Mouse (Mus musculus) G1E-ER4 (cell line): ENCODE data around the gene Crybb3. TPM values are rescaled to one million over a fixed set of nuclear protein-coding genes. Genes with fewer than 3 reads are reported as not detected.

ENCODE experiments used
- GATA1 ChIP-seq: IDR thresholded peaks from one replicate; pipeline ENCODE4 v1.8.0; 2012; ENCODE audit warnings: low read length, inconsistent platforms
- polyA plus RNA-seq: library from polyadenylated mRNA; stranded (reverse); fragments of >175 nt; gene quantifications from 2 replicates; pipeline ENCODE4 v1.2.3, GENCODE M21; 2012

Gene Crybb3
- not detected in 2 replicates for polyA plus RNA-seq

GRCm38 (mm10) chr5:113081439-113081838, at the start of gene Crybb3:
TSS of gene Crybb3 (minus strand) at chr5:113081584.
- TF ChIP-seq GATA1: no peak

GRCm38 (mm10) chr5:113128426-113128825, 47.0 kb upstream of the Crybb3 start:
- TF ChIP-seq GATA1: no peak

GRCm38 (mm10) chr5:113126476-113126875, 45.1 kb upstream of the Crybb3 start:
- TF ChIP-seq GATA1: no peak

DNA sequence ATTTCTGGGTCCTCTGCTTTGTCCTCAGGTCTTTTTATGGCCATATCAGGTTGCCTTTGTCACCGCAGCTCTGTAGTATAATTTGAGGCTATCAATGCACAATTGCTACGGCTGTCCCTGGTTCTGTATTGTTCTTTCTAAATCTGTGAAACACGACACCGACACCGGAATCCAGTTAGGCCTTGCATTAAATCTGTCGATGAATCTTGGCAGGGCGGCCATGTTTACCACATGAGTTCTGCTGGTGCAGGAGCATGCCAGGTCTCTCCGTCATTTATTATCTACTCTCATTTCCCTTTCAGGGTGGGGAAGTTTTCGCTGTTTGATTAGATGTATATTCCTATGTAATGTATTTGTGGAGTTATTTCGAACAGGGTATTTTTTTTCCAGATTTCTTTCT, 42.3 kb upstream of the Crybb3 start:
- TF ChIP-seq GATA1: no peak

GRCm38 (mm10) chr5:113122326-113123054, 41.1 kb upstream of the Crybb3 start:
- TF ChIP-seq GATA1: no peak

- no peak for TF ChIP-seq GATA1
Measured at GRCm38 (mm10) chr5:113121591-113121875, 40.1 kb upstream of the Crybb3 start.

- no peak for TF ChIP-seq GATA1
Measured at GRCm38 (mm10) chr5:113120741-113121590, 39.6 kb upstream of the Crybb3 start.

GRCm38 (mm10) chr5:113119861-113120465, 38.6 kb upstream of the Crybb3 start:
- no peak for TF ChIP-seq GATA1

DNA sequence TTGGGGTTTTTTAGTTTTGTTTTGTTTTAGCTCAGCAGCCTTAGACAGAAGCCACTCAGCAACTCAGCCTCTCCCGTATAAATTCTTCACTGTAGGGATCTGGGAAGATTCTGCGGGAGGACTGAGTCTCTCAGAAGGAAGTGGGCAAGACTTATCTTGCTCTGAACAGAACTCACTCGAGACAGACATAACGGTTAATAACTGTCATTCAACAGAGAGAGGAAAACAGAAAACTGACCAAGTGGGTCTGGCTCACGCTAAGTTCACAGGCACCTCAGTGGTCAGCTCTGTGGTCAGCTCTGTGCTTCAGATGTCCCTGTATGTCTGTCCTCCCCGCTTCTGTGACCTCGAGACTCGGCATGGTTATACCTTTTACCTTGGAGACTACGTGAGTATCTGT, 37.9 kb upstream of the Crybb3 start:
- no peak for TF ChIP-seq GATA1

DNA sequence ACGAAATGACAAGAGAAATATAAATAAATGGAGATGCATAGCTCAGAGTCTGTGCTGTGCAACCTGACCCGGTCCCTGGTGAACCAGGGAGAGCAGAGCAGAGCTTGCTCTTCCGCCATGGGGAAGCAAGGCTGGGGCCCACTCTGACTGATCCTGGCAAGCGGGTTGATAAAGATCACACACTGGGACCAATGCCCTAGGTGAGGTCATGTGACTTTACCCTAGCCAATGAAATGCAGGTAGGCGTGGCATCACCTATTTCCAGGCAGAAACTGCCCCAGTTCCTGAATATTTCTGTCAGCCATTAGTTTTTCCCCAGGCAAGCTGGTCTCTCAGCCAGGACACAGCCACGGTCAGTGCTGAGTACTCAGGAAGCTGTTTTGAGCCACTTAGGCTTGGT, 37.3 kb upstream of the Crybb3 start:
- no peak for TF ChIP-seq GATA1

DNA sequence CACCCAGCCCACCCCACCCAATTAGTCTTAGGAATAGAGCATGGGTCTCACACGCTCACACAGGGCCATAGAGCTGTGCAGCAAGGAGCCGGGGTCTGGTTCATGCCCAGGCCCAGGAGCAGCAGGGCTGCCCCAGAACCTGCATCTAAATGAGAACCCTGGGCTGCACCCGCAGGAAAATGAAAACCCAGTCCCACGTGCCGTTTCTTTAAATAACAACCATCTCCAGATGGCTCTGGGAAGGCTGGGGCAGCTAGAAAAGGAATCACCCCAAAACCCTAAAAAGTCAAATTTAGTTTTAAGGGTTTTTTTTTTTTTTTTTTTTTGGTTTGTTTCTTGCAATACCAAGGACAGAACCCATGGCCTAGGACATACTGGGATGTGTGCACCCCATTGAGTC, 36.0 kb upstream of the Crybb3 start:
- TF ChIP-seq GATA1: no peak

GRCm38 (mm10) chr5:113115896-113116295, 34.5 kb upstream of the Crybb3 start:
- no peak for TF ChIP-seq GATA1

DNA sequence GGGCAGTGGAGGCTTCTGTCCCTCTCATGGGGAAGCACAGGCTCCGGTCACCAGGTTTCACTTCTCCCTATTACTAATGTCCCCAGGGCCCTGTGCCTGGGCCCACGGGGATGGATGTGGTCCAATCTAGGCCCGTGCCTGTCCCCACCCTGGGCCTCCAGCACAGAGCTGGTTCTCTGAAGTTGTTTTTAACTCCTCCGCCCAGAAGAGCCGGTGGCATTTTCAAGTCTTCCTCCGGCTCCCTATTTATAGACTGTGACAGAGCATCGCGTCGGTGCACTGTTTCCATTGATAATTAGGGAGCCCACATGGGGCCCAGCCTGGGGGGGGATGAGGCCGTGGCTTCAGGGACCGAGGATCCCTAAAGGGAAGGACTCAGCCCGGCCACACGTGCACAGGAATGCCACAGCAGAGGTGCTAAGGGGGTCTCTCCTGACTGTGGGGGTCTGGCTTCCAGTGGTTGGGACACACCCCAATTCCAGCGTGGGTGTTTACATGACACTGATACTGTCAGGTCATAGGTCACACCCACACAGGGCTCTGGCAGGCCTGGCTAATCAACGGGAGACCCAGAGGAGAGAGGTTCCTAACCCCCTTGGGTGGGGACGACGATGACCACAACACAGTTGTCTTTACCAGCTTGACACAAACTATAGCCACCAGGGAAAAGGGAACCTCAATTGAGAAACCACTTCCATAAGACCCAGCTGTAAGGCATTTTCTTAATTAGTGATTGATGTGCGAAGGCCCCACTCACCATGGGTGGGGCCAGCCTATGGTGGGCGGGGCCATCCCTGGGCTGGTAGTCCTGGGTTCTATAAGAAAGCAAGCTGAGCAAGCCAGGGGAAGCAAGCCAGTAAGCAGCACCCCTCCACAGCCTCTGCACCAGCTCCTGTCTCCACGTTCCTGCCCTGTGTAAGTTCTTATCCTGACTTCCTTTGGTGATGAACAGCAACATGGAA, 33.2 kb upstream of the Crybb3 start:
- TF ChIP-seq GATA1: no peak

- no peak for TF ChIP-seq GATA1
Measured at GRCm38 (mm10) chr5:113113120-113113519, 31.7 kb upstream of the Crybb3 start.

DNA sequence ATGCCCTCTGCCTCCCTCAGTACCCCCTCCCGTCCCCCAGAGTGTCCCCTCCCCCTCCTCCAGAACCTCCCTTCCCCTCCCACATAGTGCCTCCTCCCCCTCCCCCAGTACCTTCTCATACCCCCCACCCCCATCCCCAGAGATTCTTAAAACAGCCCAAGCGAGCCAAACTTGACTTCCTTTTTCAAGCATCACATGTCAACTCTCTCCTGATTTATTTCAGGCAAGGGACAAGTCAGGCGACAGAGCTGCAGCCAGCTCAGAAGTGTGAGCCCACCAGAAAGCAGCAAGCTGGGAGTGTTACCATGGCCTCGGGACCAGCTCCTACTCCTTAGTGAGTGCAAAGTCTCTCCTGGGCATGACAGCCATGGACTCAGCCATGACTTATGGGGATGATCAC, 30.0 kb upstream of the Crybb3 start:
- no peak for TF ChIP-seq GATA1
